Mouse (Mus musculus) splenic B cell, adult 2 months (primary cell): Measurements from ENCODE around the gene Ctla4.
A peak's percentile ranks its signal among the peaks of the same experiment; 100 is the strongest.

Experiments
- DNase-seq: peaks from one replicate; pipeline ENCODE4 v3.0.0-alpha.2; 2011; ENCODE audit warnings: low read depth, low spot score
- H3K27me3 ChIP-seq: 2 replicates; pipeline ENCODE4 v1.6.1; 2012; ENCODE audit warnings: mild to moderate bottlenecking, low read length, moderate library complexity, mixed read lengths; ENCODE audit not compliant: control insufficient read depth, poor library complexity, insufficient read depth, severe bottlenecking
- H3K36me3 ChIP-seq: 2 replicates; pipeline ENCODE4 v1.6.1; 2012; ENCODE audit warnings: mild to moderate bottlenecking, low read length, moderate library complexity, mixed read lengths; ENCODE audit not compliant: control insufficient read depth, poor library complexity, insufficient read depth, severe bottlenecking

Gene Ctla4

DNA sequence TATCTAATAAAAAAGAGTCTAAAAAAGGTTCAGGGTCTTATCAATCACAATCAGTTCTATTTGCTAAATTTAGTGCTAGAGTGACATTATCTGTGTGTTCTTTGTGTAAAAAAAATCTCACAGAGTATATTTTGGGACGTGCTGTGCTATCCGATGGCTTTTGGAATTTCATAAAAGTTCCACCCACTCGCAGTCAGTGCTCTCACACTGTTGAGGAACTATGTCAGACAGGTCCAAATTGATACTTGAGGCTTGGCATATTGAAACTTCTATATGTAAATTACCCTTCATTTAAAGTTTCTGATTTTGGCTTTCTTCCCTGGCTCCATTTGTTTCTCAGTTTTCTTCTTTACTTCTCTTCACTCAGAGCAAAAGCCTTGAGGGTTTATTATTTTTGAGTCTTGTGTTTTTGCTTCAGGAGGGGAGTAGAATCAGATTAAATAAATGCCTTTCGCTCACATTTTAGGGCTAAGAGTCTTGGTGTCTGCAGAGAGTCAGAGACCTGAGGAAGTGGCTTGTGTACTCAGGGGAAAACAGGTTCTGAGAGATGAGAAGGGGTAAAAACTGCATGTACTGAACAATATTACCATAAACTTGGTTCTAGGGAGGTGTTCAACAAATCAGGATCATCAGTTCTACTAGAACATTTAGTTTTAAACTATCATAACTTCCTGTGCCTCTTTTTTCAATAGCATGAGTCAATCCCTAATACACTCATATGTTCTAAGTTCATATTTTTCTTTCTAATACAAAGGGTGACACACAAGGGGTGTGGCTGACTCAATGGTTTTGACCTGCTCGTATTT lies 11.5 kb downstream of the Ctla4 start:
- H3K27me3 ChIP-seq: no peaks in the 10 kb centered on the region
- peak; percentile 31 for DNase-seq
- no peaks in the 10 kb centered on the region for H3K36me3 ChIP-seq

DNA sequence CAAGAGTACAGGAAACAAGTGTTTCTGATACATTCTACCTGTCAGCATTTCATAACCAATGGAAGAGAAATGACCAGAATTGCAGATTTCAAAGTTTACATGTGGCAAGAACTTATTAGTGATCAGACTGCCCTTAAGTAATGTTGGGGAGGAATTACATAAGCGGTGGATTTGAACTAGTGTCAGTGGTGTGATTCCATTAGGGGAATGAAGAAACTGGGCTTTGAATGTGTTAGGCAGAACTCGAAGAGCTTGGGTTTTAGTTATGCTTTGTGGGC lies 12.1 kb downstream of the Ctla4 start:
- no peaks in the 10 kb centered on the region for H3K27me3 ChIP-seq
- DNase-seq: no peak
- no peaks in the 10 kb centered on the region for H3K36me3 ChIP-seq

DNA sequence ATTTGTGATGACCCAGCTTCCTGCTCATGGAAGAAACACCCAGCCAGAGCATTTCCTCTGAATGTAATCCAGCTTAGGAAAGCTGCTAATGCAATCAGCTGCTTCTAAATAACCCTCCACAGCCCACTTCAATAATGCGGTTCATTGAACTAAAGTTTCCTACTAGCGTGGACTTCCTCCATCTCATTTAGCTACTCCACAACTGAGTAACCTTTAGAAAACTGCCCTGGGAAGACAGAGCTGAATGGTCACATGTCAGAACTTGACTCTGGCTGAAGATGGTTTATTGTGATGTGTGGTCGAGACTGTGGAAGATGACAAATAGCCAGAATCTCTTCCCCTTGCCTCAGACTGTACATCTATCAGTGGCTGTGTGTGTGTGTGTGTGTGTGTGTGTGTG lies 12.4 kb downstream of the Ctla4 start:
- Histone ChIP-seq H3K27me3 (no peaks in the 10 kb centered on the region), H3K36me3 (no peaks in the 10 kb centered on the region)
- DNase-seq: peak; percentile 34

DNA sequence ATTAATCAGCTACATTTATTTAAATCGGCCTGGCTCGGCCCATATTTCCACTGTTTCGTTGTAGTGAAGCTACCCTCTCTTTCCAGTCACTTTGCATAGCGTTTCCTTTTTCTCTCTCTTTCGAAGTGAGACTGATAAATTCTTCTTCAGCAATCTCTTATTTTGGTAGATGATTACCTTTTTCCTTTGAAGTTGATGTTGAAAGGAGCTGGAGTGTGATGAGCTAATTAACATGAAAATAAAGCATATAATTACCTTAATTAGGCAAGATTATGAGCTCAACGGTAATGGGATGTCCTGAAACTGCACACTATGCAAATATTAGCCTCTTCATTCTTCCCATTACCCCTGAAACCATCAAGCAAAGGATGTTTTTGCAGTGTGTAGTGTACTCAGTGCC lies 15.7 kb downstream of the Ctla4 start:
- Histone ChIP-seq H3K36me3 (no peaks in the 10 kb centered on the region), H3K27me3 (no peaks in the 10 kb centered on the region)
- peak; percentile 62 for DNase-seq

DNA sequence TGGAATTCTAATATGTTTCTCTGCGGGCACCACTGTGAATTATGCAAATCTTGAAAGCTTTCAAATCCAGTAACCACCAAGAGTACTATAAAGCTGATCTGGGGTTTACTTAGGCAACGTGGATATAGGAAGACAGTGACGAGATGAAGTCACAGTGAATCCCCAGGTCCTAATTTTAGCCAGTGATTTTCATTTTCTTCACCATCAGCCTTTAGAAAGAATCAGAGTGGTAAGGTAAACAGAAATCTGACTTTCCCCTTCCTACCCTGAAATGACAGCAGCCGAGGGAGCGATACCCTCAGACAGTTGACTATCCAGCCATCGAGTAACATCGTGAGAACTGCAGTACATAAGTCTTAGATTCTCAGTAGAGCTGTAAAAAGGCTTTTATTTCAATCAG lies 16.3 kb downstream of the Ctla4 start:
- peak; percentile 12 for DNase-seq
- no peaks in the 10 kb centered on the region for H3K36me3 ChIP-seq
- H3K27me3 ChIP-seq: no peaks in the 10 kb centered on the region

DNA sequence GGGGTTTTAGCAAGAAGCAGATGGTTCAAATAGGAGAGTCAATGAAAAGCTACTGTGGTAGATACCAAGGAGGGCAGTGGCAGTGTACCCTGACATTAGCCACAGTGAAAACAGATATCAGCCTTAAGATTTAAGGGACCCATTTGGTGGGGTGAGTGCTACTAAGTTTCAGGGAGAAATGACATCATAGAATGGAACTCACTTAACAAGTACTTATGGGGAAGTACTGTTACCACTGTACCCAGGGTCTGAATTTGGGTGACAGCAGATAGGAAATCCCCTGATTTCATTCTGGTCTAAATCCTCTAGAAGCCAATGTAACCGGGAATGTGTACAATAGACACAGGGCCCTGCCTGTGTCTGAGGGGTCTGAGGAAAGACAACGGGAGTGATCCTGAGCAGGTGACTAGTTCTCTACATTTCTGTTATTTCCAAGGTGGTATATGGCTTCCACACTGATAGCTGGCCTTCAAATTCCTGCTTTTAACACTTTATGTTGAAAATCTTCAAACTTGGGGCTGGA lies 17.7 kb downstream of the Ctla4 start:
- DNase-seq: peak; percentile 29
- Histone ChIP-seq H3K27me3 (no peaks in the 10 kb centered on the region), H3K36me3 (no peaks in the 10 kb centered on the region)

DNA sequence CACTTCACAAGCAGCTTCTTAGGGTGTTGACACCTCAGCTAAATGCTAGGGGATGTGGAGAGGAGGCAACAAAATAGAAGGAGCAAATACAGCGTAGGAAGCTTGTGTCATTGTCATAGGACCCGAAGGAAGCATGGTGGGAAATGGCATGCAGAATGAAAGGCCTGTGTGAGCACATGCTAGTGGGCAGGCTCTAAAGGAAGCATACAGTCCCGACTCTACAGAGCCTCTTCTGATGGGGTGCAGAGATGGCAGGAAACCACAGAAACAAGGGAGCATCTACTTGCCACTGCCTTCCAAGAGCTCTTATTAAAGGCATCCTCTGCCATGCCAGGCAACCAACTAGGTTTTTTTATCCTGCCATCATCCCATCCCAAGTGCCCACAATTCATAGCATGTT lies 20.7 kb downstream of the Ctla4 start:
- H3K36me3 ChIP-seq: no peaks in the 10 kb centered on the region
- no peaks in the 10 kb centered on the region for H3K27me3 ChIP-seq
- DNase-seq: no peak

DNA sequence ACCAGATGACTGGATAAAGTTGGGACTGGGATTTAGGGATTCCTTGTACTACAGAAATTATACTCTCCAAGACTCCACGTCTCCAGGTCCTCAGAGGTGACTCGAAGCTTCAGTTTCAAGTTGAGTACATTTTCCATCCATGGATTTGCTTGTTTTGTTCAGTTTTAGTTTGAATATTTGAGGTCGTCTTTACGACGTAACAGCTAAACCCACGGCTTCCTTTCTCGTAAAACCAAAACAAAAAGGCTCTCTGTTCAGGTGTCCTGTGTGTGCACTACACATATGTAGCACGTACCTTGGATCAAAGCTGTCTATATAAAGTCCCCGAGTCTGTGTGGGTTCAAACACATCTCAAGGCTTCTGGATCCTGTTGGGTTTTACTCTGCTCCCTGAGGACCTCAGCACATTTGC lies 22.0 kb downstream of the Ctla4 start:
- Histone ChIP-seq H3K36me3 (no peaks in the 10 kb centered on the region), H3K27me3 (no peaks in the 10 kb centered on the region)
- DNase-seq: peak; percentile 4

DNA sequence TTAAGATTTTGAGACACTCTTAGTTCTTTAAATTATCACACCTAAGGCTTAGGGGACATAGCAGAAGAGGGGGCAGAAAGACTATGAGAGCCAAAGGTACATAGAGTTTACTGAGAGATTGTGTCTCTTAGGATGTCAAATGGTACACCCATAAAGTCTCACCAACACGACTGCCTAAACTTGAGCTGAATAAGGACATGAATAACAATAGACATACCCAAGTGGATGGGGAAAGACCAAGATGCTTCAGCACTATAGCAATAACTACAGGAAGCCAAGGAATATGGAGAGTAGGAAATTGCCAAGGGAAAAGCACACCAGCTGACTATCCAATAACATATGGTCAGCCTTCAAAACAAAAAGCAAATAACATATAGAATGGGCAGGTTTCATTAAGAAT lies 22.9 kb downstream of the Ctla4 start:
- no peaks in the 10 kb centered on the region for H3K27me3 ChIP-seq
- DNase-seq: no peak
- H3K36me3 ChIP-seq: no peaks in the 10 kb centered on the region

DNA sequence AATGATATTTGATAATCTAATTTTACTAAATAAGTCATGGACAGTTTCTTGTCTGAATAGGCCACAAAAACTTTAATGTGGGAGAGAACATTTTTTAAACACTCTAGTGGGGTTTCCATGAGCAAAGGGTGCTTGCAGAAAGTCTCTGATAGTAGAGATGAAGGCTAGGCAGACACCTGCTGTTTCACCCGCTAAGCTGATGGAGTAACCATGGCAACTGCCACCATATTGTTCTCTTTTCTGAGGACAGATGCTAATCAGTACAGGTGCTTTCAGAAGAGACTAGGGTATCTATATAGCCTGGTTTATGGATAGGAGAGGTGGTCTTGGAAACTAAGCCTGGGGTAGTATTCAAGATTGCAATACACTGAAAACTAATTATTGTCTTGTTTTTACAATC lies 24.0 kb downstream of the Ctla4 start:
- H3K27me3 ChIP-seq: no peaks in the 10 kb centered on the region
- no peak for DNase-seq

DNA sequence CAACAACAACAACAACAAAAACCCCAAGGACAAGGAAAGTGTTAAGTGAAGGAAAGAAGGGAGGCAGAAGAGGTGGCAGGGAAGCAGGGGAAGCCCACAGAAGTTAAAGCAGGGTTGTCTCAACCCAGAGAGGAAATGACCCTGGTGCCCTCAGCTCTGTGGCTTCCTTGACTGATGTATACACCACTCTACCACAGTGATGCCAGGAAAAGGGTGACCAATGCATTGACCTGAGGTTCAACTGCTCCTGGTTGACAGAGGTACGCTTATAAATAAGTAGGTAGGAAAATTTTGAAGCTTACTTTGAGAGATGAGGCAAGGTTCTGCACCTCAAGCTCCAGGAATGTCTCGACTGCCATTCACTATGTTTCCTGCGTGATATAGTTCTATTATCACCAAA lies 24.8 kb downstream of the Ctla4 start:
- DNase-seq: no peak
- no peaks in the 10 kb centered on the region for H3K27me3 ChIP-seq
- no peaks in the 10 kb centered on the region for H3K36me3 ChIP-seq

More for the DNA sequence above, 24.0 kb downstream of the Ctla4 start:
- no peaks in the 10 kb centered on the region for H3K36me3 ChIP-seq

DNA sequence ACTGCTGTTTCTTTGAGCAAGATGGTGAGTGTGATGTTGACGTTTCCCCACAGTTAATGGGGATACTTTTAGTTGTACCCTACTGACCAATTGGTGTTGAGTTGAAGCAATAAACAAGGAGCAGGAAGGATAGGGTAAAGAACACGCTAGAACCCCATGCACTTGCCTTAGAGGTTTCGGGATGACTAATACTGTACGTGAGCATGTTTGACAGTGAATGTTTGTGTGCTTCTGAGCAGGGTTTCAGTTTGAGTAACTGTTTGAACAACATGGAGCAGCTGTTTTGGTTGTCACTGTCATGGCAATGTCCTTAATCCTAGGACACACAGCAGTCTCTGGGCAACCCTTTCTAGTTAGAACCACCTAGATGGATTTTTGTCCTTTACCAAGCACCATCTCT lies 26.5 kb downstream of the Ctla4 start:
- Histone ChIP-seq H3K27me3 (no peaks in the 10 kb centered on the region), H3K36me3 (no peaks in the 10 kb centered on the region)
- DNase-seq: no peak

DNA sequence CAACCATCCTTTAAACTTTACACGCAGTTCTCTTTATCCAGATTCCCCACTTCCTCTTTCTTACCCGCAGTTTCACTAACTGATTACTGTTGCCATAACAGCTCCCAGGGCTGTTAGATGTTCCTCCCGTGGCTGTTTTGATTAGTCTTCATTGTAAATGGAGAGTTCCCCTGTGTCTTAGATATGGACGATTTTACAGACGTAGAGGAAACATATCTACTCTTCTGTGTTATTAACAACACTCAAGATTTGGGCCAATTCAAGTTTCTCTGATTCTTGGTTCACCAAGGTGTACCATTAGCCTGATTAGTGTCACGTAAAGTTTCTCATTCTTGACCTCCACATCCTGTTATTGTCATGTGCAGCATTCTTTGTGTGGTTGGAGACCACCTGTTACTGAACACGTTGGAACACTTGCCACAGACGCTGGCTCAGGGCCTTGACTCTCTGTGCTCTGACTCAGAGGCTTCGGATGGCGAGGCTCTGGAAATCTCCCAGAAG lies 29.5 kb downstream of the Ctla4 start:
- DNase-seq: peak; percentile 74
- Histone ChIP-seq H3K36me3 (no peaks in the 10 kb centered on the region), H3K27me3 (no peaks in the 10 kb centered on the region)

DNA sequence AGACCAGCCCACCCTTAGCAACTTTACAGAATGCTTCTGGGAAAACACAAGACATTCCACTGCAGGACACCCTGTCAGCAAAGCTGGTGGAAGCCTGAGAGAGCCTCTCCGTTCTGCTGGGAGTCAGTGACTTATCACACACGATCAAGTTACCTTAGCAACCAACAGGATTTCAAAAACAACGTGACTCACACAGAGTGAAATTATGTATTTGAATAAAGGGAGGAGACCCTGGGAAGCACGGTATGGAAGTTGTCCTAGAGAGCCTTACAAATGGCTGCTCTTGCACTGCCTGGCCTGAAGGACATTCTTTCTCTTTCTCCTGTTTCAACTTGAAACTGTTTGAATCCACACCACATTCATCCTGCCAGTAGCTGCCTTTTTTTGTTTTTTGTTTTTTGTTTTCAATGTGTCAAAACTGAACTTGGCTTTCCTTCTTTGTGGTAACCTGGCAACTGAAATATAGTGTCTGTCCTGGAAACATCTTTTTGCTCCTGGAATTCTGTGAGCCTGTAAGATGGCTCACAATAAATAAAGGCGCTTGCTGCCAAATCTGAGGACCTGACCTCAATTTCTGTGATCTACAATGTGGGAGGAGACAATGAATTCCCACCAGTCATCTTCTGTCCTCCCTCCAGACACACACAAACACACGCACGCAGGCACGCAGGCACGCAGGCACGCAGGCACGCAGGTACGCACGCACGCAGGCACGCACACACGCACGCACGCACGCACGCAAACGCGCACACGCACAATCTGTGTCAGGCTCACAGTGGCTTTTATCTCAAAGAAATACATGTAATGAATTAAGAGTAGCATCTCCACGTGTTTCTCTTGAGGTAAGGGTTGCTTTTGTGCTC lies 33.9 kb downstream of the Ctla4 start:
- Histone ChIP-seq H3K27me3 (no peaks in the 10 kb centered on the region), H3K36me3 (no peaks in the 10 kb centered on the region)
- DNase-seq: no peak

DNA sequence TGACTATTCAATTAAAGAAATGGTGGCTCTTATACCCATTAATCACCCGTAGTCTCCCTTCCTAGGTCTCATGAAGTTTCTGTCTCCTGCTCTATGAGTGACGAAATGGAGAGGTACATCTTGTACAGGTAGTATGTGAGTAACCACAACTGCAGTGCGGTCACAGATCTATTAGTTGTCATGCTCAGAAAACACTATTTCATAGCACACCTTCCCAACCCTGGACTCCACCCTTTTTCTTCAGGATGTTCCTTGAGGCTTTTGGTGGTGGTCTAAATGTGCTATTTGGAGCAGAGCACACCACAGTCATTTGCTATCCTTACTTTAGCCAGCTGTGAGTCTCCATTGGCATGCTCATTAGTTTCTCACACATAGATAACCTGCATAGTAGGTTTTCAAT lies 42.2 kb downstream of the Ctla4 start:
- Histone ChIP-seq H3K36me3 (no peaks in the 10 kb centered on the region), H3K27me3 (no peaks in the 10 kb centered on the region)
- no peak for DNase-seq
